Mouse (Mus musculus) liver, embryonic 14.5 days (tissue): ENCODE results near the gene Sft2d2. TPM values are rescaled to one million over a fixed set of nuclear protein-coding genes. Genes with fewer than 3 reads are reported as not detected.

Source experiments
- ATAC-seq: fragments of 200-750 bp; cut with Nextera tagmentation; 2 replicates; pipeline ENCODE4 v1.8.0; 2017; ENCODE audit warnings: moderate number of reproducible peaks, mild to moderate bottlenecking, moderate library complexity; ENCODE audit not compliant: insufficient read depth
- DNase-seq, 3 experiments: peaks; one replicate each; pipeline ENCODE4 v3.0.0-alpha.2; 2012 to 2013; ENCODE audit warnings: low read depth in 3 of 3, low spot score in 3 of 3
- H3K27ac ChIP-seq: fragments of 300-500 bp; sonication (generic); 2 replicates; pipeline ENCODE4 v1.5.1; 2014; ENCODE audit warnings: moderate library complexity, mild to moderate bottlenecking, control low read depth, inconsistent platforms
- H3K27me3 ChIP-seq: fragments of 300-500 bp; sonication (generic); 2 replicates; pipeline ENCODE4 v1.6.1; 2014; ENCODE audit warnings: mild to moderate bottlenecking, low read length, moderate library complexity; ENCODE audit not compliant: control insufficient read depth, insufficient read depth
- H3K36me3 ChIP-seq: fragments of 300-500 bp; sonication (generic); replicated peaks from 2 replicates; pipeline ENCODE4 v1.6.1; 2014; ENCODE audit warnings: low read depth; ENCODE audit not compliant: control insufficient read depth, insufficient read depth
- H3K4me1 ChIP-seq, 2 experiments: fragments of 200-500 bp in 1 of 2; fragments of 300-500 bp in 1 of 2; sonication (generic) in 1 of 2; replicated peaks; 2 replicates each; pipeline ENCODE4 v1.6.1; 2012 to 2014; ENCODE audit warnings: antibody characterized with exemption in 1 of 2, inconsistent platforms in 1 of 2, low read length in 1 of 2; ENCODE audit not compliant: control insufficient read depth in 2 of 2, insufficient read depth in 2 of 2
- H3K4me2 ChIP-seq: fragments of 300-500 bp; sonication (generic); 2 replicates; pipeline ENCODE4 v1.6.1; 2014; ENCODE audit warnings: low read depth, mild to moderate bottlenecking, control low read depth, moderate library complexity
- H3K4me3 ChIP-seq, 2 experiments: fragments of 200-500 bp in 1 of 2; fragments of 300-500 bp in 1 of 2; sonication (generic) in 1 of 2; 2 replicates each; pipeline ENCODE4 v1.5.1; 2012 to 2014; ENCODE audit warnings: low read depth in 2 of 2, low read length in 2 of 2, mild to moderate bottlenecking in 2 of 2, control low read depth in 1 of 2, inconsistent platforms in 1 of 2, moderate library complexity in 1 of 2; ENCODE audit not compliant: insufficient read depth in 1 of 2
- H3K9ac ChIP-seq: fragments of 300-500 bp; sonication (generic); replicated peaks from 2 replicates; pipeline ENCODE4 v1.6.1; 2014; ENCODE audit warnings: mild to moderate bottlenecking, control low read depth, moderate library complexity
- H3K9me3 ChIP-seq: fragments of 300-500 bp; sonication (generic); 2 replicates; pipeline ENCODE4 v1.6.1; 2016; ENCODE audit warnings: low read length, mixed read lengths; ENCODE audit not compliant: control insufficient read depth
- CTCF ChIP-seq: IDR thresholded peaks from 2 replicates; pipeline ENCODE4 v1.5.1; 2016; ENCODE audit warnings: antibody characterized with exemption, low read depth, control low read depth
- EP300 ChIP-seq: IDR thresholded peaks from 2 replicates; pipeline ENCODE4 v1.6.1; 2016; ENCODE audit warnings: antibody characterized with exemption, low read depth
- WGBS: fragments of 180-500 bp; shearing (Covaris S2); extraction: QIAGEN DNeasy Blood & Tissue Kit; methylation state at CpG from one replicate; pipeline ENCODE4 v1.1.7; 2014; ENCODE audit not compliant: insufficient replicate concordance; 5-methylcytosine and 5-hydroxymethylcytosine counted together
- polyA plus RNA-seq, 2 experiments: library from polyadenylated mRNA; depleted of rRNA in 1 of 2; stranded (reverse) in 1 of 2; unstranded in 1 of 2; fragments of >200 nt; fragmentation: Nextera tagmentation in 1 of 2; extraction: Ambion mirVana in 1 of 2; gene quantifications; 2 replicates each; pipeline versions ENCODE4 v1.2.1 to v1.2.3; 2012 to 2014

The Sft2d2 gene
- polyA plus RNA-seq, 2 experiments: 5.0 to 8.0 TPM

DNA sequence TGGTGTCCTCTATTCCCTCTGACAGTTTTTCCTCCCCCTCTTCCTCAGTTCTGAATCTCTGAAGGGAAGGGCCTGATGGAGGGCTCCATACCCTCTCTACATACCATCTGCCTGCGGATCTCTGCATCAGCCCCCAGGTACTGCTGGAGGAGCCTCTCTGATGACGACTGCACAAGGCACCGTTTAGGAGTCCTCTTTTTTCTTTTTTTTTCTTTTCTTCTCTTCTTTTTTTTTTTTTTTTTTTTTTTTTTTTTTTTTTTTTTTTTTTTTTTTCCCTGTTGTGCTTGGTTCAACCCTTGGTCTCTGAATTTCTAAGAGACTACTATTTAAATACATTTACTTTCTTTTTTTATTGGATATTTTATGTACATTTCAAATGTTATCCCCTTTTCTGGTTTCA is 24.8 kb downstream of the Sft2d2 start:
- no peaks in the 10 kb centered on the region for H3K36me3 ChIP-seq
- TF ChIP-seq CTCF (no peak), EP300 (no peak)
- H3K4me2 ChIP-seq: no peak overlapping the region
- ATAC-seq (no peak), DNase-seq (no peak)
- H3K27ac ChIP-seq: no peak overlapping the region
- H3K4me1 ChIP-seq: 0 out of 4 replicates have a peak, but pooled peaks cover 0 to 2% of the 10 kb centered on the region in 2 experiments
- 67% methylated on average over 3 of the region's 3 CpGs for WGBS
- H3K9me3 ChIP-seq: no peaks in the 10 kb centered on the region
- no peaks in the 10 kb centered on the region for H3K27me3 ChIP-seq
- no peak overlapping the region for H3K9ac ChIP-seq
- no peak overlapping the region for H3K4me3 ChIP-seq

DNA sequence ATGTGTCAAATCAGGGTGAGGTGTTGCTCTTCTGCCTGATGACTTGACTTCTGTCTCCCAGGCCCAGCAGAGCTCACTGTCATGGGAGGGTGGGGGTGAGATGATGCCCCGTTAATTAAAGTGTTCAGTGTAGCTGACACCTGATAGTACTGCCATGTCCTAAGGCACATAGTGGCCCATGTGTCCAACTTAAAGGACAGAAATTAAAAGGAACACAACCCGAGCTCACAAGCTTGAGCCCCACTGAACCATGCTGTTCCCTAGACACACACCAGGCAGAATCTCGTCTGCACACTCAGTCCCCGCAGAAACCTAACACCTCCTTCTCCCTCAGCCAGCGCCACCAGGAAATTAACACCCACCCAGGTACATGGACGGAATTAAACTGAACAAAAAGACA is 29.3 kb downstream of the Sft2d2 start:
- DNase-seq: no peak
- H3K4me1 ChIP-seq: no peaks in the 10 kb centered on the region

DNA sequence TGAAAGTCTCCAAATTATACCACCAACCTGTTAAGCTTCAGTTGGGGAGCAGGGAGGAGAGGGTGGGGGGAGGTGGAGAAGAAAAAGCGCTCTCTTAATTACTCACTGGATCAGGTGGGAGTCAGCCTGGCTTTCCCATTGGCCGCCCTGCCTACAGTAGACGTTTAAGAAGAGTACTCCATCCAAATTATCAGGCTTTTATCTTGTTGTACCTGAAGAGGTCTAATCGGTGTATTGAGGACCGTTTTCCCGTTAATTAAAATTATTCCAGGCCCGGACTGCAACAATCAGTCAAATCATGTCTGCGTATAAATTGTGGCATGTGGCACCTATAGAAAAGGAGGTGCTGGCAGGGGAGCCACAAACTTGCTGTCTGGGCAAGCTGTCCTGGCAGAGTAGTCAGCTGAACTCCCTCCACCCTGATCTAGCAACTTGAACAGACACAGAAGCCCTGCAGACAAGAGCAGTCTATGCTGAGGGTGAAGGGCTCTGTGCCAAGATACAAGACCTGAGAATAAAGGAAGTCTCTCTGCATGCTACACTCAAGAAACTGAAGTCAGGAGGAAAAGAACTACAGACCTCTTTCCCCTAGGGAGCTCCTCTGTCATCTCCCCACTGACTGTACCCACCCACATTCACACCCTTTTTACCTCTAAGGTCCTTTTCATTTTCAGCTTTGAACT is 33.4 kb downstream of the Sft2d2 start, which contains the start of gene Tbx19:
Gene Tbx19, minus strand, starts transcription at position 51 of the 683 bp plus-strand sequence.
- no peak within 1 kb of the TSS for H3K4me3 ChIP-seq
- no peak within 1 kb of the TSS for H3K27ac ChIP-seq
- no peaks in the 10 kb centered on the region for H3K9me3 ChIP-seq
- no peaks in the 10 kb centered on the region for H3K27me3 ChIP-seq
- H3K36me3 ChIP-seq: no peaks in the 10 kb centered on the region
- 72% methylated on average over 8 of the region's 8 CpGs for WGBS
- H3K9ac ChIP-seq: no peak within 1 kb of the TSS
- H3K4me2 ChIP-seq: no peak within 1 kb of the TSS
- no peak for ATAC-seq
- no peaks in the 10 kb centered on the region for H3K4me1 ChIP-seq
- DNase-seq: no peak
- no peak for TF ChIP-seq EP300

More for the DNA sequence above, 29.3 kb downstream of the Sft2d2 start:
- H3K27me3 ChIP-seq: no peaks in the 10 kb centered on the region
- H3K9me3 ChIP-seq: no peaks in the 10 kb centered on the region
- H3K4me3 ChIP-seq: no peak overlapping the region
- TF ChIP-seq CTCF (no peak), EP300 (no peak)
- WGBS: 73% methylated on average over 6 of the region's 6 CpGs
- no peaks in the 10 kb centered on the region for H3K36me3 ChIP-seq
- no peak overlapping the region for H3K27ac ChIP-seq
- no peak overlapping the region for H3K9ac ChIP-seq
- no peak overlapping the region for H3K4me2 ChIP-seq
- no peak for ATAC-seq

DNA sequence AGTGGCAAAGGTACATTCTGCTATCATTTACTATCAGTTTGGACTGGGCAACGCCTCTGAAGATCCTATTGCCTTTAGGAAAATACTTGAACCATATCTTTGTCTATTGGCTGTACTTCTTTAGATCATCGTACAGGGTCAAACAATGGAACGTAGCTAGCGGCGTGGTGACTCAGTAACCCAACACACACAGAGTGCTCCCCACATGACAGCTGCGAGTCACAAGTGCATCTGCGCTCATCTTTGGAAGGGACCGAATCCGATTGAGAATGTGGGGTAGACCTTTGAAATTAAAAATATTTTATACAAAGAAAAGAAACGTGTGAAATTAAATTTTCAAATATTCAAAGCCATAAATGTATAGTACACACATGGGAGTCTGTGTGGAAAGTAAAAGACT is 35.4 kb downstream of the Sft2d2 start:
- no peaks in the 10 kb centered on the region for H3K9me3 ChIP-seq
- no peak overlapping the region for H3K27ac ChIP-seq
- no peak for TF ChIP-seq CTCF
- H3K27me3 ChIP-seq: no peaks in the 10 kb centered on the region
- H3K36me3 ChIP-seq: no peaks in the 10 kb centered on the region
- 68% methylated on average over 10 of the region's 10 CpGs for WGBS
- no peak overlapping the region for H3K4me3 ChIP-seq
- H3K9ac ChIP-seq: no peak overlapping the region
- DNase-seq (no peak), ATAC-seq (no peak)
- H3K4me1 ChIP-seq: no peaks in the 10 kb centered on the region
- H3K4me2 ChIP-seq: no peak overlapping the region

DNA sequence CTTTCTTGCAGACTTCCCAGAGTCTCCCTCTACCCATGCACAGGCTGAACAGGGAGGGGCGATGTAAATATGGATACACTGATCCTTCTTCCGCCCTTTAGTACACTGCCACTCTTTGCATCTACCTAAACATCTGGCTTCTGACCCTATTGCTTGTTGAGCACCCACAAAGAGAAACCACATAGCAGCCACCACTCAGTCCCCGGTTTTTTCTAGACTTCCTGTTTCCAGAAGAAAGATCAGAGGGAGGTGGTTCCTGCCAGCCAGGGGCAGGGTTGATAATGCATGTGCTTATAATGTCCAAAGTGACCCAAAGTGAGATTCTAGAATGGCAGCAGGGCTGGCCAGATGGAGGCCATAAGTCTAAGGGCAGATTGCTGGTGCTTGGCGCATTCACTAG is 40.1 kb downstream of the Sft2d2 start:
- H3K4me3 ChIP-seq: no peak overlapping the region
- H3K9me3 ChIP-seq: no peaks in the 10 kb centered on the region
- no peak overlapping the region for H3K9ac ChIP-seq
- no peak for ATAC-seq
- TF ChIP-seq CTCF (no peak), EP300 (no peak)
- H3K27me3 ChIP-seq: no peaks in the 10 kb centered on the region
- no peak overlapping the region for H3K4me2 ChIP-seq
- H3K4me1 ChIP-seq: no peaks in the 10 kb centered on the region
- 21% methylated on average over 4 of the region's 4 CpGs for WGBS
- no peak for DNase-seq
- no peaks in the 10 kb centered on the region for H3K36me3 ChIP-seq
- no peak overlapping the region for H3K27ac ChIP-seq
